Mouse (Mus musculus): ENCODE data around the gene Fhad1. TPM values are rescaled to one million over a fixed set of nuclear protein-coding genes. Genes with fewer than 3 reads are reported as not detected.
A peak's percentile ranks its signal among the peaks of the same experiment; 100 is the strongest.

Gene Fhad1
- total RNA-seq, 2 experiments from 2014 or later, result not detected

DNA sequence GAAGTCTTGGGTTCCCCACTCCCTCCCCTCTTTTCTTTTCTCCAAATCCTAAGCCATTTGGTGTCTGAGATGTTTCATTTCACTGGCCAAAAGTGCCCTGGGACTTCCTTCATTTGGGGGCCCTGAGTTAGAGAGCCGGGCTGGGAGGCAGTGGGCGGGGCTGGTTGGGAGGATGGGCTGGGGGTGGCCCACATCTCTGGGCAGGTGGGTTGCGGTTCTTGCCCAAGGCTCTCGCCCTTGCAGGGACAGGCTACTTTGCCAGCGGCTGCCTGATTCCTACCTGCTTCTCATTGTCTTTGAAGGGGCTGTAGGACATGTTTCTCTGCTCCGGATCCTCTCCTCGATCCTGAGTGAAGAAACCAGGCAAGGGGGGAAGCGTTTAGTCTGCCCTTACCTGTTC lies 116.0 kb downstream of the Fhad1 start:
- no peak for ATAC-seq (replicated peaks; ENCODE audit: poor library complexity, severe bottlenecking)

DNA sequence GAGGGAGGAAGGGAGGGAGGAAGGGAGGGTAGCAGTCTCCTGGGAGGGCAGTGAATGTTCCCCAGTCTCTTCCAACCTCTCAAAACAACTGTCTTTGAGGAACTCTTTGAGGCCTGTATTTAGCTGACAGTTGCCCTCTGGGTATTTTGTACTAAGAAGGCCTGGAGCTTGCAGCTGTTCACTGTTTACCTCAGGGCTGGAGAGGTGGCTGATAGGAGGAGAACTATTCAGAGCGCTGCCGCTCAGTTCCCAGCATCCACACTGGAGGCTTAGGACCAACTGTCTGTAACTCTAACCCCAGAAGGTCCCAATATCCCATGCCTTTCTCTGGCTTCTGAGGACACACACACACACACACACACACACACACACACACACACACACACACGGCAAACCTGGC lies 117.0 kb downstream of the Fhad1 start:
- no peak for ATAC-seq (replicated peaks; ENCODE audit: poor library complexity, severe bottlenecking)

DNA sequence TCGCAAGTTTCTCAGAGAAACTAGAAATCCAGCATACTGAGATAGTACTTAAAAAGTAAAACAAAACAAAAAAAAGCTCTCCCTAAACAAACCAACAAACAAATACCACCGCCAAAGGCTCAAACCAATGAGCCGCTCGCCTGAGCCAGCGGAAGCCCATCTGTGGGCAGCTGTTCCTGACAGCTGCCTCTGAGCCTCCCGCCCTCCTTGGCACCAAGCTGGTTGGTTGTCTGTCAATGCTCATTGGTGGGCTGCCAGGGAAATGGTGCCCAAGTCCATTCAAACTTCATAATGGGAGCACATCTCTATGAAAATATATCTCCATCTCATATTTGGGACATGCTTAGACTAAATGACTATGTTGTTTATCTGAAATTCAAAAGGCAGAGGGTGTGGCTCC lies 117.7 kb downstream of the Fhad1 start:
- ATAC-seq (replicated peaks; ENCODE audit: poor library complexity, severe bottlenecking), result no peak

DNA sequence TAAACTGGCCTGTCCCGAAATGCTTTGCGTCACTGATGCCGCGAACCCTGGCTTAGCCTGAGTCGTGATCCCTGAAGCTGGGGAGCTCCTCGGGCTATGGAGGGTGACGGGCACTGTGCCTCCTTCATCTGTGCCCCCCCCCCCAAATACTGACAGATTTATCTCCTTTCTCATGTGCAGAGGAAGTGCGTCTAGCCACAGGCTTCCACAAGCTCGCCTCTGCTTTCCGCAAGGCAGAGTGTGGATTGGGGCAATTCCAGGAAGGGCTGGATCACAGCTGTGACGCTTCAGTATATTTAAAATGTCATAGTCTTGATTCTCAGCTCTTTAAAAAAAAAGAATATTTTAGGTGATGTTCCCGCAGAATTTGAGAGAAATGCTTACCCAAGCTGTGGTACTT lies 119.1 kb downstream of the Fhad1 start:
- ATAC-seq (replicated peaks; ENCODE audit: poor library complexity, severe bottlenecking), result peak; percentile 64

DNA sequence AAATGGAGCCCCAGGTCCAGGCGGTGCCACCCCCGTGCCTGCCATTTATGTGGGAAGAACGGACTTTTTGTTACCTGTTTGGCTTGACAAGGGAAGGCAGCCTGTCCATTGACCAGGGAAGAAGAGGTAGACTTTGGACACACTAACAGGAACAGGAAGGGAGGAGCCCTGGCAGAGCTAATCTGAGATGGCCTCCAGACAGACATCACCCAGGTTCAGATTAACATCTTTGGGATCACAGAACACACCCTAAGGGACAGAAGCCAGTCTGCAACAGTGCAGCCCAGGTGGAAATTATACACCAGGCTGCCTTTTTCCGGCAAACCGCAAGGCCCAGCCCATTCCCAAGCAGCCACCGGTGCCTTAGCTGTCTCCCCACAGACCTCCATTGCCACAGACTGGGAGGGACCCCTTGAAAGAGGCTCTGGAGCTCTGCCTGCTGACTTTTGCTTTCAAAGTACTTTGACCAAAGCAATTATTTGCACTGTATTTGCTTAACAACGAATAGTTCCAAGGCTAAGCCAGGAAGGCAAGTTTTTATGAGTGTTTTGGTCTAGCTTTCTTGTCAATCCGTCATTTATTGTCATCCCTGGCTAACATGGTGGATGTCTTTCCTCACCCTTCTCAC lies 121.6 kb downstream of the Fhad1 start:
- ATAC-seq (replicated peaks; ENCODE audit: poor library complexity, severe bottlenecking), result no peak

DNA sequence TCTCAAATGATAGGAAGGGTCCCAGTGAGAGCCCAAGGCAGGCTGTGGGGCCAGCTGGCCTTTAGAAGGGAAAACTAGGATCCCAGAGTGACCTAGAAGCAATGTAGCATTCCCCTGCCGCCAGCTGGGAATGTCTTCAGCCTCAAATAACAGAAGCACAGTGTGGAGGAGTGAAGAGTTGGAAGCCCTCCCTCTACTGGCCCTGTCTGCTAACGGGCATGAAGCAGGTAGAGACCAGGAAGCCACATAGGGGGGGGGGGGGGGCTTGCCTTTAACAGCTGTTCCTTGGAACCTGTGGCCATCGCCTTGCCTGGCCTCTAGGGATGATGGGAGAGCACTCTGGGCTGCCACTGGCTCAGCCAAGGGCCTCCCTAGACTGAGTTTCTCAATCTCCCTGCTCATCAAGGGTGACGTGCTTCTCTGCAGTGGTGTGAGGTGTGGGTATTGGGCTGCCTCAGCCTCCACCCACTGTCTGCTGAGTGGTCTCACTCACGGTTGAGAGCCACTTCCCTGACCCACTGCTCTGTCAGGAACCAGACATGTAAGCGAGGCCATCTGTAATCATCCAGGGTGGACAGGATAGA lies 128.4 kb downstream of the Fhad1 start:
- peak; percentile 25; the same call in 1 of the 2 replicates for ATAC-seq (replicated peaks; ENCODE audit: poor library complexity, severe bottlenecking)

DNA sequence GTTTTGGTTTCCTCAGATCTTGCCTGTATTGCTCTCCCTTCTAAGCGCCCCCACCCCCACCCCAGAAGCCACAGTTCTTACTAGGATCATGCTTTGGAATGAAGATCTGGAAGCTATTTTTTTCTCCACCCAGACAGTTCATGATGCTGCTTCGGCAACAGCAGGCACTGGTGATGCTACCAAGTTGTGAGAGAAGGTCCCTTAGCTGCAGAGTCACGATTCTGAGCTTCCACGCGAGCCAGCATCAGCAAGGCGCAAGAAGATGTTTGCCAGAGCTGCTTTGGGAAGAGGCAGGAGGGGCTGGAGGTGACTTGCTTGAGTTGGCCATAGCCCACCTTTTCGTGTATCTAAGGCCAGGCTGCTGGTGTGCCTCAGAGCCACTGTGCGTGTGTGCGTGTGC lies 129.4 kb downstream of the Fhad1 start:
- ATAC-seq (replicated peaks; ENCODE audit: poor library complexity, severe bottlenecking), result no peak

DNA sequence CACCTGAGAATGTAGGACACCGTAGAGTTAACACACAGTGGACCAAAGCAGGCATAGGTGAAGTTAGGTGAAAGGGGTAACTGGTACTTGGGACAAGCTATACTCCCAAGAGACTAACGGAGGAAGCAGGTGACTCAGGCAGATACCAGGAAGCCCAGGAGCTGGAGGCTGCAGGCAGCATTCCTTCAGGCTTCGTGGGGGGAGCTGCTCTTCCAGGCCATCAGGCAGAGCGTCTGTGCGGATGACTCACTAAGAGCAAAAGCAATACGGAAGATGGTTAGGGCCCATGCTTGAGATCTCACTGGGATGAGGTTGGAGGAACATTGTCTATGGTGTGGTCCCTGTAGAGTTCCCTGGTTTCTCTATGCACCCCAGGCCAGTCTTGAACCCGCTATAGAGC lies 132.0 kb downstream of the Fhad1 start:
- no peak for ATAC-seq (replicated peaks; ENCODE audit: poor library complexity, severe bottlenecking)

DNA sequence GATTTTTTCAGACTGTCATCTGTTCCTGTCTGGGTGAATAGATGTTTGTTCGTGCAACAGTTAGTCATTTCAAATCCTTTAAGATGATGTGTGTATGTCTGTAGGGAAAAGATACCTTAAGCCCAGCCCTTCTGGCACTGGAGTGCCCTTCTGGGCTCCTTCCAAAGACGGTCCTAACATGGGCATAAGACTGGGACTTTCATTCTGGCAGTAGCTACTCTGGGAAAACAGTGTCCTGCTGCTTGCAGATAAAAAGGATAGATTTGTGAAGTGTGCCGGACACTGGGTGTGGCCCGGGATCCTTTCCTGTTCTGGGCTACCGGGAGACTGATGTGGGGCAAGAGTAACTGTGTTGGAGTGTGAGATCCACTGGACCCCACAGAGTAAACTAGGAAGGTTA lies 132.9 kb downstream of the Fhad1 start:
- no peak for ATAC-seq (replicated peaks; ENCODE audit: poor library complexity, severe bottlenecking)

DNA sequence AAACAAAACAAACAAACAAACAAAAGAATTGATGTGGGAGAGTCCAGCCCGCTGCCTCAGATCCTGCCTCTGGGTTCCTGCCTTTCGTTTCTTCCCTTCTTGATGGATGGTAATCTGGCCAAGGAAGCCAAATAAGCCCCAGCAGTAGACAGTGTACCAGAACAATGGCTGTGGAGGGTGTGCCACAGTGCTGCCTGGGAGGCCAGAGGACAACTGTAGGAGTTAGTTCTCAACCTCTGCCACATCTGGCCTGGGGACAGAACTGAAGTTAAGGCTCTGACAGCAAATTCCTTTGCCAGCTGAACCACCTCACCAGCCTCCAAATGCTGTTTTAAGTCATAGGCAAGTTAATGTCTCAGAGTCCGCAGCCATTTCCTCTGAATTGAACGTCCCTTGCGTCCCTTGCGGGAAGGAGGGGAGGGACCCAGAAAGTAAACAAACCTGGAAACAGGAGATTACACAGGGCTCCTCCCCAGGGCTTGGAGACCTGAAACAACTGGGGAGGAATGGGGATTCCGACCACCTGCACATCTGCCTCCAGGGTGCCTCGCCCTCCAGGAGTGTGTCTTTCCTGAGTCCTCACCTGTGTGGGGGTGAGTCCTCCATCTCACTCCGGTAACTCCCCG lies 133.5 kb downstream of the Fhad1 start:
- ATAC-seq (replicated peaks; ENCODE audit: poor library complexity, severe bottlenecking), result no peak

DNA sequence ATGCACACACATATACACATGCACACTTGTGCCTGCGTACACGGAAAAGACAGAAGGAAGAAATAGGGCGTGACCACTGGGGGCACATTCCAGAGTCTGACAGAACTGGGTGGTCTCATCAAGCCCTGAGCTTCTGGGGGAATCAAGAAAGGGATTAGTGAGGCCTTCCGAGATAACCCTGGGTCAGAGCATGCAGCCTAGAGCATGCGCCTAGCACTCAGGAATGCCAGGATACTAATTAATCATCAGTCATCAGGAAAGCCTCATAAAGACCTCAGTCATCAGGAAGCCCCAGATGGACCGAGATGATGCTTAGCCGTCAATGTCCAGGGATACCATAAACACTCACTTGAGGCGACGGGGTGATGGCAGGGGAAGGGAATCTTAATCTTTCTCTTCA lies 135.0 kb downstream of the Fhad1 start:
- ATAC-seq (replicated peaks; ENCODE audit: poor library complexity, severe bottlenecking), result no peak

DNA sequence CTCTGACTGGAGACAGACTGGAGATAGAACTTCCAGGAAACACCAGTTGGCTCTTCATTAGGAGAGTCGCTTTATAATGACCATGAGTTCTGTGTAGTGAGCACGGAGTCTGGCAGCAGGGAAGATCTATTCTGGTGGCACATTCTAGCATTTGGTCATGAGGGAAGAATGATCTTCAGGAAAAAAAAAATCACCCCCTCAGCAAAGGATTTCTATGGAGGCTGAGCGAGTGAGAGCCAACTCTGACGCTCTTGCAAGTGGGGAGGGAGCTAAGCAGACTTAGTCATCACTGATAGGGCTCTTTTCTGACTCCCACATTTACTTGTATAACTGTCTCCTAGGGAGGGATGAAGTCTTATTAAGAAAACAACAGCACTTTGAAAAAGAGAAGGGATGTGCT lies 135.8 kb downstream of the Fhad1 start:
- ATAC-seq (replicated peaks; ENCODE audit: poor library complexity, severe bottlenecking), result no peak

DNA sequence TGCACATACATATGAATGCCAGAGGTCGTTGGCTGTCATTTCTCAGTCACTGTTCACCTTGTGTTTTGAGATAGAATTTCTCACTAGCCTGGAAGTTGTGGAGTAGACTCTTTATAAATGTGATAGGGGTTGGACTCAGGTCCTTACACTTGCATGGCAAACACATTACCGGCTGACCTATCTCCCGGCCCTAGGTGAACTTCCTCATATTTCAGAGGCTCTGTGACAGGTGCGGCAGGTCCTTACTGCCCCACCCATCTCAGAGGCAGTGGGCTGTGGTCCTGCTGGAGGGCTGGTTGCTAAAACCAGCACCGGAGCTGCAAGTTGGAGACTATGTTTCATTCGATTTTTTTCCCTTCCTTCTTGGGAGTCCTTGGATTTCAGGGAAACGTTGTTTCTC lies 136.3 kb downstream of the Fhad1 start:
- no peak for ATAC-seq (replicated peaks; ENCODE audit: poor library complexity, severe bottlenecking)

DNA sequence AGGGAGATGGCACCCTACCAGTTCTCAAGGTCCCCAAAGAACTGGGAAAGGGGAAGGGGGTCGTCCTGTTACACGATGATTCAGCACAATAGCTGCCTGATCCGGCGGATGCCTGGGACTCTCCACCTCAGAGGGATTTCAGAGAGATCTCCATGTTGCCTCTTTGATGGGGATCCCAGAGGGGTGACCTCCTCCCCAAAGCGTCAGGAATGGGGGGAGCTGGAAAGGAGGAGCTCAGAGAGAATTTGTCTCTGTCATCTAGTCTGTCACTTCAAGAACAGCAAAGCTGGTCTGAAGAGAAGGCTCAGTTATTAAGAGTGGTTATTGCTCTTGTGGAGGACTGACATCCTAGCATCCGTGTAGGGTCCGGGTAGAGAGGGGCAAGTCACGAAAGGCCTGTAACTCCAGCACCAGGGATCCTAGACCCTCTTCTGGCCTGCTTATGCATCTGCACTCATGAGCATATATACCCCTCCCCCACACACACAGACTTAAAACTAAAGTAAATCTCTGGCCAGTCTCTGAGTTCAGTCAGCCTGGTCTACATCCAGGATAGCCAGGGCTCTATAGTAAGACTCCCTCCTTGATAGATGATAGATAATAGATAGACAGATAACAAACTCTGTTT lies 139.3 kb downstream of the Fhad1 start:
- no peak for ATAC-seq (replicated peaks; ENCODE audit: poor library complexity, severe bottlenecking)

DNA sequence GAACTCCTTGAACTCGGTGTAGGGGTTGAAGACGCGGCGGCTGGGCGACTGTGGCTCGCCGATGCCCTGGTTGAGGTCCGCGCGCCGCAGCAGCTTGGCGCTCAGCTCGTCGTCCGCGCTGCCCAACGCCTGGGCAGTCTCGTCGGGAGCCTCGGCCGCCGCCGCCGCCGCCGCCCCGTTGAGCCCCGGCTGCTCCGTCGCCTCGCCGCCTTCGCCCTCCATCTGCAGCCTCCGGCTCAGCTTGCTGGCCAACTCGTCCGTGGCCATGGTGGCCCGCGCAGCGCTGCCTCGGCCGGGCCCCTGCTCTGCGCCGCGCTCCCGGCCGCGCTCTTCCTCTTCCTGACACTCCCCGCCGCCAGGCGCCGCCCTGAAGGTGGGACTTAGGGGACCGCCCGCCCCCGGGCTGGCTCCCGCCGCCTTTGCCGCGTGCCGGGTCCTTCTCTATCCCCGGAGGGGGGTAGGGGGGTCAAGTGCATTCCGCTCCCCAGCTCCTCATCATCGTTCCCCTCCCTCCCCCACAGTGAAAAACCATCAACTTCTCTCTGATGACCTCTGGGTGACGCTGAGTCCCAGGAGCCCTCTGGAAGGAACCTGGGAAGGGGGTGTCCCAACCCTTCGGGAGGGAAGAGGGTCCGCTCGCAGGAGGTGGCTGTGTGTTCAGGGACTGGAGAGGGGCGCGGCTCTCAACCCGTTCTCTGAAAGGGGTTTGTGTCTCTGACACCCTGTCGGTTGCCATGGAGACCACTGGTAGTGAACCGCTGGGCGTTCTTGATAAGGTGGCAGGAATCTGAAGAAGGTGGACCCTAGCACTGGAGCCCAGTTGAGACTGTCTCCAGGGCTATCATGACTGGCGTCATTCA lies 140.1 kb downstream of the Fhad1 start, which contains the start of gene Efhd2:
Gene Efhd2, minus strand, starts transcription at position 320 of the 860 bp plus-strand sequence.
- ATAC-seq (replicated peaks; ENCODE audit: poor library complexity, severe bottlenecking), result peak; percentile 64

DNA sequence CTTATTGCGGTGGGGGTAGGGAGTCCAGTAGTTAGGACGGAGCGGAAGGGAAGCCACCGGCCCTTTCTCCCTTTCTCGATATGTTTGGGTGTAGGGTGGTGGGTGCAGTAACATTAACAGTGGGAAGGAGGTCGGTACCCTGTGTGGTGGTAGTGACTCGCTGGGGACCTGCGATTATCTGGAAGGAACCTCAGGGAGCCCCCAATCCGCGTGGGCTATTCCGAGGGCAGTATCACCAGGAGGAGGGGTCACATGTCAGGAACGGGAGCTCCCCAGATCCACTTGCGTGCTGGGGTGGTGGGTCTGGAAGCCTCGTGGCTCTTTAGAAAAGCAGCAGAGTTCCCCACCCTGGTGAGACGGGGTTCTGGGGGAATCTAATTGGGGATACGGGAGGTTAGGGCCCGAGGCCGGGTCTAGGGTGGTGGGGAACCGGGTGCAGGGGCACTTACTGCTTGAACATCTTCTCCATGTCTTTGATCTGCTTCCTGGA lies 140.7 kb downstream of the Fhad1 start:
- no peak for ATAC-seq (replicated peaks; ENCODE audit: poor library complexity, severe bottlenecking)

DNA sequence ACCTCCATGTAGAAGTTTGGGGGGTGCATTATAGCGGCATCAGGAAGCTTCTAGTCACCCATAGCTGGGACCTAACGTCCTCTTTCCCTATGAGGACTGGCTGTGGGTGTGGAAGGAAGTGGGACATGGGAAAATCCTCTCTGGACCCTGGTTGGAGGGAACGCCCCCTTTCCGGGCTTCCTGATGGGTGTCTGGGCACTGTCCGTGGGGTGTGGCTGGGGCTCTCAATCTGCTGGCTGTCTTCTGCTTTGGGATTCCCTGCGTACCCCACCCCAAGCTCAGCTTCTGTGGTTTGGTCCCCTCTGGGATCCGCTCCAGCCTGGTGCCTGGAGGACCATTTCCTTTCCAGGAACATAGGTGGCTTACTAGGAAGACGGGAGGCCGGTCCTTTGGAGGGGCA lies 141.9 kb downstream of the Fhad1 start:
- no peak for ATAC-seq (replicated peaks; ENCODE audit: poor library complexity, severe bottlenecking)

DNA sequence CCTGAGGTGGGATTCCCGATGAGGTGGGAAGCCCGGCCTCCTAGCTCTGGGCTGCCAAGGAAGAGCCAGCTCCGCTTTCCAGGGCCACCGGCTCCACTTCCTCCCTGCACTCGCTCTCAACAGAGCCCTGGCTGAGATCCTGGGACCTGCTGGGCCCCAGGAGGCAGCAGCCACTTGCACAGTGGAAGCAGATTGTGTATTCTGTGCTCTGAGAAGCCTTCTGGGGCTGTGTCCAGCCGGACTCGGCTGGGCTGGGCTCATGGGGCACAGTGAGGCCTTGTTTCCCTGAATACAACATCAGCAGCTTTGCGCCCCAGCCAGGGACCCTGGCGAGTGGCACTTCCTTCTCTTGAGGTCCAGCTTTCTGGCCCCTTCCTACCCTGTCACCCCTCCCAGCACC lies 143.0 kb downstream of the Fhad1 start:
- ATAC-seq (replicated peaks; ENCODE audit: poor library complexity, severe bottlenecking), result no peak

DNA sequence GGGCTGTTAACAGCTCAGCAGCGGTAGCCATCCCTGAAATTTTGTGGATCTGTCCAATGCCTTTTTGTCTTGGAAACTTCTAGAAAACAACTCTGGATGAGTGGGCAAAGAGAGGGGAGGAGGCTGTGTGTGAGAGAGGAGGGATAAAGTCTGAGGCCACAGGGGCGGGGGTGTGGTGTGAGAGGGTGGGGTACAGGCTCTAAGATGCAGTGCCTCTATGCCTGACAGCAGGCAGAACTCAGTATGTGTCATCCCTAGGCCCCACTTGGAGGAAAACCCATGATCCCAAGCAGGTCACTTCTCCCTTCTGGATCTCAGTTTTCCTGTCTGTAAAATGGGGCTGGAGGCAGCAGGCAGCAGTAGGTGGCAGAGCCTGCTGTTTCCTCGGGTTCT lies 143.6 kb downstream of the Fhad1 start:
- ATAC-seq (replicated peaks; ENCODE audit: poor library complexity, severe bottlenecking), result no peak

DNA sequence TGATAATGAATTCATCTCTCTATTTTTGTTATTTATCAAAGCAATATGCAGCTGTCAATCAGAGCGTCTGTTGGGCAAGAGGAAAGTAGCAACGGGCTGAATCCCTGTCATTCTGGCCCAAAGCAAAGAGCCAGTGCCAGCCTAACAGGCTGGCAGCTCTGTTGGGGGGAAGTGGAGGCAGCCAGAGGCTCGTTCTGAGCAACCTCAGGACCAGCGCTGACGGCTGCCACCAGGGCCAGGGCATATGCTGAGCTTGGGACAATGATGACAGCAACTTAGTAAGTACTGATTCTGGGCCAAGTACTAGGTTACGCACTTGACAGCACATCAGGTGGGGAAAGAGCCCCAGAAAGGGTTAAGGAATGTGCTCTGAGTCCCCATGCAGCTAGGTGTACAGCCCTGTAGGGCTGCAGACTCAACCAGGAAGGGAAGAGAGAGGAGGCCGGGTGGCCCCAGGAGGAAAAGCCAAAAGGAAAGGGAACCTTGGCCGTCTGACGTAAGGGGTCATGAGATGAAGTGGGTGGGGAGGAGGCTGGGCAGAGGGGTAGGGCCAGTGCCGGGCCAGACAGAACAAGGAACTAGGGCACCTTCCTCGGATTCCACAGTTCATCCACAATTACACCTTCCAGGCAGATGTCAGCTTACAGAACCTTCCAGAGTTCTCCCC lies 144.1 kb downstream of the Fhad1 start:
- peak; percentile 56 for ATAC-seq (replicated peaks; ENCODE audit: poor library complexity, severe bottlenecking)
